Mouse (Mus musculus) myocyte (in vitro differentiated cells): ENCODE results near the gene Podn. TPM values are rescaled to one million over a fixed set of nuclear protein-coding genes. Genes with fewer than 3 reads are reported as not detected.
A peak's percentile ranks its signal among the peaks of the same experiment; 100 is the strongest.

Experiments
- H3K27me3 ChIP-seq: one replicate; pipeline ENCODE4 v1.6.1; 2011; ENCODE audit not compliant: control insufficient read depth, insufficient read depth, insufficient read length
- H3K36me3 ChIP-seq: one replicate; pipeline ENCODE4 v1.6.1; 2011; ENCODE audit not compliant: control insufficient read depth, insufficient read depth
- H3K4me2 ChIP-seq: one replicate; pipeline ENCODE4 v1.6.1; 2011; ENCODE audit warnings: low read depth, control low read depth
- H3K4me3 ChIP-seq: one replicate; pipeline ENCODE4 v1.5.1; 2011; ENCODE audit warnings: mild to moderate bottlenecking, control low read depth, moderate library complexity
- H3K79me2 ChIP-seq: one replicate; pipeline ENCODE4 v1.6.1; 2011; ENCODE audit not compliant: control insufficient read depth, insufficient read depth
- H3ac ChIP-seq: one replicate; pipeline ENCODE4 v1.6.1; 2011; ENCODE audit not compliant: control insufficient read depth, insufficient read length
- CEBPB ChIP-seq: IDR thresholded peaks from 2 replicates; pipeline ENCODE4 v1.6.1; 2011; ENCODE audit warnings: mild to moderate bottlenecking, moderate library complexity; ENCODE audit not compliant: poor library complexity, insufficient read depth, severe bottlenecking
- E2F4 ChIP-seq: IDR thresholded peaks from one replicate; pipeline ENCODE4 v1.6.1; 2011; ENCODE audit warnings: mild to moderate bottlenecking, control low read depth, moderate library complexity; ENCODE audit not compliant: insufficient read depth
- MAX ChIP-seq: IDR thresholded peaks from one replicate; pipeline ENCODE4 v1.6.1; 2011; ENCODE audit warnings: low read depth, mild to moderate bottlenecking, control low read depth
- MYOD1 ChIP-seq, 3 experiments: IDR thresholded peaks; one replicate each; pipeline ENCODE4 v1.6.1; 2011; ENCODE audit warnings: control low read depth in 2 of 3, low read depth in 2 of 3, mild to moderate bottlenecking in 2 of 3, moderate library complexity in 1 of 3; ENCODE audit not compliant: insufficient read length in 2 of 3, control insufficient read depth in 1 of 3
- MYOG ChIP-seq, 3 experiments: IDR thresholded peaks; one replicate each; pipeline ENCODE4 v1.6.1; 2011; ENCODE audit warnings: control low read depth in 2 of 3, low read depth in 2 of 3, mild to moderate bottlenecking in 2 of 3; ENCODE audit not compliant: insufficient read length in 2 of 3, control insufficient read depth in 1 of 3, insufficient read depth in 1 of 3
- POLR2A ChIP-seq: IDR thresholded peaks from one replicate; pipeline ENCODE4 v1.6.1; 2011; ENCODE audit warnings: low read depth, mild to moderate bottlenecking, control low read depth, moderate library complexity; ENCODE audit not compliant: insufficient read length
- POLR2AphosphoS2 ChIP-seq: IDR thresholded peaks from one replicate; pipeline ENCODE4 v1.6.1; 2011; ENCODE audit warnings: low read depth, control low read depth; ENCODE audit not compliant: insufficient read length
- REST ChIP-seq: IDR thresholded peaks from one replicate; pipeline ENCODE4 v1.6.1; 2011; ENCODE audit warnings: mild to moderate bottlenecking, control low read depth, moderate library complexity; ENCODE audit not compliant: insufficient read depth, insufficient read length
- SRF ChIP-seq: IDR thresholded peaks from one replicate; pipeline ENCODE4 v1.6.1; 2011; ENCODE audit warnings: low read depth; ENCODE audit not compliant: control insufficient read depth, insufficient read length
- TCF12 ChIP-seq: IDR thresholded peaks from one replicate; pipeline ENCODE4 v1.6.1; 2011; ENCODE audit warnings: mild to moderate bottlenecking, control low read depth; ENCODE audit not compliant: poor library complexity, insufficient read depth, severe bottlenecking
- TCF3 ChIP-seq: IDR thresholded peaks from one replicate; pipeline ENCODE4 v1.6.1; 2011; ENCODE audit warnings: low read depth, control low read depth; ENCODE audit not compliant: insufficient read length
- USF1 ChIP-seq: IDR thresholded peaks from one replicate; pipeline ENCODE4 v1.6.1; 2011; ENCODE audit warnings: low read depth, mild to moderate bottlenecking, control low read depth, moderate library complexity
- polyA plus RNA-seq: library from polyadenylated mRNA; unstranded; fragments of >200 nt; fragmentation: generic; extraction: Trizol; gene quantifications from one replicate; pipeline ENCODE4 v1.2.1, GENCODE M21; 2012; ENCODE audit warnings: missing spikeins

Gene Podn
- polyA plus RNA-seq, 1 experiment: 0.10 TPM

DNA sequence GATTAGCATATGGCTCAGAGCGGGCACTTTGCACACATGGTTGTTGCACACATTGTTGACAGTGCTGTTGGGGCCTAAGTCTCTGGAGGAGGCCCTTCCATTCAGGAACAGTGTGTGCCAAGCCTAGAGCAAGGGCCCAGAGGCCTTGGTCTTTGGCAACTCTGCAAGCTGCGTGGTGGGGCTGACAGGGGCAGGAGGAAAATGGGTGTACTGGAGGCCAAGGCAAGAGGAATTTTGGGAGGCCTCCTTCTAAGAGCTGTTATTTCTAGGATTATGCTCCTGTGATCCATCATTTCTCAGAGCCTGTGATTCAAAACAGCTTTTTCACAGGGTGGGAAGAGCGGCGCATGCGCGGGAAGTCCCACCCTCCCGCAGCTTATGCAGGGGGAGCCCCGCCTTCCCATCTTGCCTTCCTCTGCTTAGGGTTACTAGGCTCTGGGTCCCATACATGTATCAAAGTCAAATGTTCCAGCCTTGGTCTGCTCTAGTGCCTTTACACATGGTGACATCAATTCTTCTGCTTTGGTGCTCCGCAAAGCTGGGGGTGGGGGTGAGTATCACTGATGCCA is 99.7 kb downstream of the Podn start:
- Histone ChIP-seq H3K27me3 (no peaks in the 10 kb centered on the region), H3K4me2 (no peak overlapping the region), H3ac (no peak overlapping the region), H3K79me2 (no peaks in the 10 kb centered on the region), H3K36me3 (no peaks in the 10 kb centered on the region), H3K4me3 (no peak overlapping the region)
- TF ChIP-seq MYOD1 (IDR thresholded peaks at IDR 0.05; ENCODE audit: control insufficient read depth in 1 of 3, insufficient read length in 2 of 3, low read depth in 2 of 3): no peak
- TF ChIP-seq E2F4: no peak
- TF ChIP-seq POLR2AphosphoS2: no peak
- no peak for TF ChIP-seq USF1
- no peak for TF ChIP-seq MYOG (IDR thresholded peaks at IDR 0.05; ENCODE audit: control insufficient read depth in 1 of 3, insufficient read depth in 1 of 3, insufficient read length in 2 of 3, low read depth in 2 of 3)
- no peak for TF ChIP-seq CEBPB
- no peak for TF ChIP-seq TCF3

DNA sequence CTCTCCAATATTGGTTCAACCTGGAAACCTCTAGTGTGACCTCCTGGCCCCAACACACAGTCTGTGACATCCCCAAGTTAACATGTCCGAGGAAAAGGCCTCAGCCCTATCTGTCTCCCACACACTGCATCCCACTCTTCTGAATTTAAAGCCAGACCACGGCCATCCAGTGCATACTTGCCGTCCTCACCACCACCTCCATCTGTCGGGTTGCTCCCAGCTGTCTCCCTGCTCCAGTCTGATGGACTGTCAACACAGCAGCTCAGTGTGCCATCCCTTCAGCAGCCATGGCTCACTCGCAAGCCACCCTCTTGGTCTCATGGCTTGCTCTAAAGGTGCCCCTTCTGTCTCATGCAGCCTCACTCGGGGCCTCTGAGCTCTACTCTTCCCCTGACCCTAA is 100.5 kb downstream of the Podn start:
- no peaks in the 10 kb centered on the region for H3K27me3 ChIP-seq
- peak in 2 of 3 experiments; percentile 39 to 65 for TF ChIP-seq MYOG (IDR thresholded peaks at IDR 0.05; ENCODE audit: control insufficient read depth in 1 of 3, insufficient read depth in 1 of 3, insufficient read length in 2 of 3, low read depth in 2 of 3)
- TF ChIP-seq POLR2AphosphoS2: no peak
- TF ChIP-seq MYOD1 (IDR thresholded peaks at IDR 0.05; ENCODE audit: control insufficient read depth in 1 of 3, insufficient read length in 2 of 3, low read depth in 2 of 3): peak in 2 of 3 experiments; percentile 51 to 64
- no peaks in the 10 kb centered on the region for H3K36me3 ChIP-seq
- H3ac ChIP-seq: no peak overlapping the region
- H3K79me2 ChIP-seq: no peaks in the 10 kb centered on the region
- no peak overlapping the region for H3K4me3 ChIP-seq
- no peak overlapping the region for H3K4me2 ChIP-seq

DNA sequence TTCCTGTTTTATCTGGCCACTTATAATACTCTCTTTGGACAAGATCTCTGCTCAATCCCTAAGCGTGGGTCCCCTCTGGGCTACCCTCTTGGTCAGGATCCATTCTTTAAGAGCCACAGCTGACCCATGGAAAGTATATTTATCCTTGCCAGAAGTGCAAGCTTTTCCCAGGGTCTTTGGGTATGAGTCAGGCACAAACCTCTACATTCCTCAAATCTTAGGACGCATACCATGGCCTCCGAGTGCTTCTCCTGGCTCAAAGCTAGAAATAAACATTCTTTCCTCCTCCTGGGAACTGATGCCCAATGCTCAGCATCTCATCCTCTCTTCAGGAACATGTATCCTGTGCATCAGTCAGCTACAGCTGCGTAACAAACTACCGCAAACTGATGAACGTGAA is 101.2 kb downstream of the Podn start:
- Histone ChIP-seq H3ac (no peak overlapping the region), H3K36me3 (no peaks in the 10 kb centered on the region), H3K79me2 (no peaks in the 10 kb centered on the region), H3K4me3 (no peak overlapping the region), H3K27me3 (no peaks in the 10 kb centered on the region), H3K4me2 (no peak overlapping the region)
- no peak for TF ChIP-seq USF1
- TF ChIP-seq MYOG (IDR thresholded peaks at IDR 0.05; ENCODE audit: control insufficient read depth in 1 of 3, insufficient read depth in 1 of 3, insufficient read length in 2 of 3, low read depth in 2 of 3): no peak
- TF ChIP-seq E2F4: no peak
- no peak for TF ChIP-seq POLR2A
- no peak for TF ChIP-seq POLR2AphosphoS2
- TF ChIP-seq MYOD1 (IDR thresholded peaks at IDR 0.05; ENCODE audit: control insufficient read depth in 1 of 3, insufficient read length in 2 of 3, low read depth in 2 of 3): no peak
- TF ChIP-seq MAX: no peak
- no peak for TF ChIP-seq CEBPB
- TF ChIP-seq SRF: no peak
- TF ChIP-seq TCF3: no peak
- TF ChIP-seq REST: no peak
- no peak for TF ChIP-seq TCF12

DNA sequence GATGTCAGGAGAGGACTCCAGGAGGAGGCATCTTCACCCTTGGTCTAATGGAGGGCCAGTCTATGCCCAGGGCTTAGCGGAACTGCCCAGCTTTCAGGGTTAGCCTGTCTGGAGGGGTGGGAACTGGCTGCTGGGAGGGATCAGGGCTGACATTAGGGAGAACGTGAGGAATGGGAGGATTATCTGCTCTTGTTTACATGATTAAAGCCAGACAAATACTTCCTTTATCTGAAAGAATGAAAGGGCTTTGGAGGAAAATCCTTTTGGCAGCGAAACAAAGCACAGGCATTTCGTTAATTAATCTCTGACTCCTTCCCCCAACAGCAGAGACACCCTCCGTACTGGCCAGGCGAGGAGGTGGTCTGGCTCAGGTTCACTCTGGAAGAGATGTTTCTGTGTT is 104.4 kb downstream of the Podn start:
- no peak overlapping the region for H3ac ChIP-seq
- H3K27me3 ChIP-seq: no peaks in the 10 kb centered on the region
- H3K79me2 ChIP-seq: no peaks in the 10 kb centered on the region
- no peak overlapping the region for H3K4me2 ChIP-seq
- TF ChIP-seq POLR2A (no peak), MYOD1 (IDR thresholded peaks at IDR 0.05; ENCODE audit: control insufficient read depth in 1 of 3, insufficient read length in 2 of 3, low read depth in 2 of 3) (no peak), E2F4 (no peak), MAX (no peak), TCF3 (no peak), USF1 (no peak), CEBPB (no peak), SRF (no peak), REST (no peak), MYOG (IDR thresholded peaks at IDR 0.05; ENCODE audit: control insufficient read depth in 1 of 3, insufficient read depth in 1 of 3, insufficient read length in 2 of 3, low read depth in 2 of 3) (no peak), POLR2AphosphoS2 (no peak), TCF12 (no peak)
- no peaks in the 10 kb centered on the region for H3K36me3 ChIP-seq
- no peak overlapping the region for H3K4me3 ChIP-seq

DNA sequence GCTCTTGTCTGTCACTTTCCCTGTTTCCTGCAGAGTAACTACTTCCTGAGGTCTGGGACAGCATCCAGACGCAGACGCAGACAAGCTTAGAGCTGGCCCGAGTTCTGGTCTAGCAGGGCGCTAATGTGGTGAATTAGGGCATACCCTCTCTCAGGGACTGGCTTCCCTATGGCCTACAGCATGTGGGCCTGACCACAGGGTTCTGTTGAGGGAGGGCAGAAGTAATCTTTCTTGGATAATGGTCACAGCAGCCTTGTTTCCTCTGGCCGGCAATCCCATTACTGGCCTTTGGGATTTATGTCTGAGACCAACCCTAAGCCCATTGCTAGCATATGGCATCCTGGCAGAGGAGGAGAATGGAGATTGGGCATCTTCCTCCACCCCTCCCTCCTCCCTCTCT is 105.4 kb downstream of the Podn start:
- no peak overlapping the region for H3K4me3 ChIP-seq
- no peak for TF ChIP-seq POLR2A
- TF ChIP-seq REST: no peak
- no peak for TF ChIP-seq E2F4
- no peak for TF ChIP-seq USF1
- TF ChIP-seq SRF: no peak
- no peak for TF ChIP-seq MYOG (IDR thresholded peaks at IDR 0.05; ENCODE audit: control insufficient read depth in 1 of 3, insufficient read depth in 1 of 3, insufficient read length in 2 of 3, low read depth in 2 of 3)
- TF ChIP-seq MYOD1 (IDR thresholded peaks at IDR 0.05; ENCODE audit: control insufficient read depth in 1 of 3, insufficient read length in 2 of 3, low read depth in 2 of 3): no peak
- no peak for TF ChIP-seq POLR2AphosphoS2
- TF ChIP-seq TCF12: no peak
- TF ChIP-seq TCF3: no peak
- TF ChIP-seq MAX: no peak
- no peak for TF ChIP-seq CEBPB
- H3K27me3 ChIP-seq: no peaks in the 10 kb centered on the region
- H3K36me3 ChIP-seq: no peaks in the 10 kb centered on the region
- H3ac ChIP-seq: no peak overlapping the region
- H3K79me2 ChIP-seq: no peaks in the 10 kb centered on the region
- H3K4me2 ChIP-seq: no peak overlapping the region
